Mouse (Mus musculus): ENCODE measurements around the gene Nob1. TPM values are rescaled to one million over a fixed set of nuclear protein-coding genes. Genes with fewer than 3 reads are reported as not detected.

Gene Nob1
- 78.3 and 78.9 TPM in 2 replicates for polyA plus RNA-seq (2016; fragmentation: Nextera tagmentation; extraction: Ambion mirVana)

GRCm38 (mm10) chr8:107424597-107425229 is at the start of gene Nob1:
Gene Nob1 (minus strand): TSS chr8:107425051.
- ATAC-seq (ENCODE audit: low FRiP score): peak; percentile 98
- H3K4me2 ChIP-seq (replicated peaks): peak within 1 kb of the TSS; percentile 82
- WGBS: under 1% methylated on average over 50 of the region's 50 CpGs
- H3K9me3 ChIP-seq (replicated peaks): no peaks in the 10 kb centered on the region
- H3K27ac ChIP-seq: peak within 1 kb of the TSS; percentile 52; the same call in 1 of the 2 replicates
- peak within 1 kb of the TSS; percentile 88 for H3K9ac ChIP-seq
- peaks cover 25% of the 10 kb centered on the region for H3K36me3 ChIP-seq
- peaks cover 13% of the 10 kb centered on the region for H3K4me1 ChIP-seq
- no peaks in the 10 kb centered on the region for H3K27me3 ChIP-seq
- peak within 1 kb of the TSS; percentile 89 for H3K4me3 ChIP-seq

GRCm38 (mm10) chr8:107473369-107473768 is 48.5 kb upstream of the Nob1 start:
- 97% methylated on average over 4 of the region's 4 CpGs for WGBS
- Histone ChIP-seq H3K9me3 (replicated peaks) (no peaks in the 10 kb centered on the region), H3K4me3 (no peak overlapping the region), H3K9ac (no peak overlapping the region), H3K27ac (peak overlapping the region; percentile 41; the same call in 1 of the 2 replicates), H3K36me3 (peaks cover 18% of the 10 kb centered on the region), H3K4me2 (replicated peaks) (no peak overlapping the region), H3K4me1 (peaks cover 6% of the 10 kb centered on the region), H3K27me3 (no peaks in the 10 kb centered on the region)
- ATAC-seq (ENCODE audit: low FRiP score): no peak

- H3K27me3 ChIP-seq: no peaks in the 10 kb centered on the region
- peaks cover 19% of the 10 kb centered on the region for H3K36me3 ChIP-seq
- H3K4me2 ChIP-seq (replicated peaks): no peak overlapping the region
- no peaks in the 10 kb centered on the region for H3K9me3 ChIP-seq (replicated peaks)
- H3K9ac ChIP-seq: no peak overlapping the region
- no peak for ATAC-seq (ENCODE audit: low FRiP score)
- 67% methylated on average over 10 of the region's 10 CpGs for WGBS
- H3K4me3 ChIP-seq: no peak overlapping the region
- peaks cover 12% of the 10 kb centered on the region for H3K4me1 ChIP-seq
- peak overlapping the region; percentile 53 for H3K27ac ChIP-seq
Measured at GRCm38 (mm10) chr8:107472403-107473100, 47.7 kb upstream of the Nob1 start.

- Histone ChIP-seq H3K4me1 (peaks cover 12% of the 10 kb centered on the region), H3K27ac (peak overlapping the region; percentile 40; the same call in 1 of the 2 replicates), H3K36me3 (peaks cover 27% of the 10 kb centered on the region), H3K9ac (no peak overlapping the region), H3K4me3 (no peak overlapping the region), H3K27me3 (no peaks in the 10 kb centered on the region), H3K9me3 (replicated peaks) (no peaks in the 10 kb centered on the region; the same call in 1 of the 2 replicates), H3K4me2 (replicated peaks) (no peak overlapping the region)
- ATAC-seq (ENCODE audit: low FRiP score): no peak
- 66% methylated on average over 5 of the region's 5 CpGs for WGBS
Measured at GRCm38 (mm10) chr8:107470302-107470701, 45.5 kb upstream of the Nob1 start.

- no peaks in the 10 kb centered on the region for H3K27me3 ChIP-seq
- no peak overlapping the region for H3K9ac ChIP-seq
- H3K4me3 ChIP-seq: no peak overlapping the region
- no peak for ATAC-seq (ENCODE audit: low FRiP score)
- peaks cover 12% of the 10 kb centered on the region for H3K4me1 ChIP-seq
- H3K9me3 ChIP-seq (replicated peaks): no peaks in the 10 kb centered on the region; the same call in 1 of the 2 replicates
- peaks cover 31% of the 10 kb centered on the region for H3K36me3 ChIP-seq
- peak overlapping the region; percentile 25 for H3K27ac ChIP-seq
- WGBS: 54% methylated on average over 8 of the region's 8 CpGs
- no peak overlapping the region for H3K4me2 ChIP-seq (replicated peaks)
Measured at GRCm38 (mm10) chr8:107468811-107469302, 44.0 kb upstream of the Nob1 start.

- 89% methylated on average over 5 of the region's 5 CpGs for WGBS
- Histone ChIP-seq H3K36me3 (peaks cover 35% of the 10 kb centered on the region), H3K4me1 (peaks cover 9% of the 10 kb centered on the region), H3K9me3 (replicated peaks) (no peaks in the 10 kb centered on the region; the same call in 1 of the 2 replicates), H3K27ac (no peak overlapping the region), H3K9ac (no peak overlapping the region), H3K27me3 (no peaks in the 10 kb centered on the region), H3K4me2 (replicated peaks) (no peak overlapping the region), H3K4me3 (no peak overlapping the region)
- no peak for ATAC-seq (ENCODE audit: low FRiP score)
Measured at GRCm38 (mm10) chr8:107466642-107467041, 41.8 kb upstream of the Nob1 start.

GRCm38 (mm10) chr8:107465332-107465990 is 40.6 kb upstream of the Nob1 start:
- H3K9ac ChIP-seq: no peak overlapping the region
- H3K4me3 ChIP-seq: no peak overlapping the region
- H3K9me3 ChIP-seq (replicated peaks): no peaks in the 10 kb centered on the region; the same call in 1 of the 2 replicates
- no peaks in the 10 kb centered on the region for H3K27me3 ChIP-seq
- H3K36me3 ChIP-seq: peaks cover 47% of the 10 kb centered on the region
- WGBS: 69% methylated on average over 3 of the region's 3 CpGs
- H3K4me1 ChIP-seq: peaks cover 9% of the 10 kb centered on the region
- H3K4me2 ChIP-seq (replicated peaks): no peak overlapping the region
- 0 out of 2 replicates have a peak overlapping the region, but pooled peaks have one; percentile 8 for H3K27ac ChIP-seq
- ATAC-seq (ENCODE audit: low FRiP score): no peak

GRCm38 (mm10) chr8:107462423-107462822 is 37.6 kb upstream of the Nob1 start:
- H3K9me3 ChIP-seq (replicated peaks): no peaks in the 10 kb centered on the region; the same call in 1 of the 2 replicates
- no peaks in the 10 kb centered on the region for H3K27me3 ChIP-seq
- ATAC-seq (ENCODE audit: low FRiP score): no peak
- no peak overlapping the region for H3K27ac ChIP-seq
- H3K4me2 ChIP-seq (replicated peaks): no peak overlapping the region
- peaks cover 62% of the 10 kb centered on the region for H3K36me3 ChIP-seq
- no peaks in the 10 kb centered on the region for H3K4me1 ChIP-seq
- no peak overlapping the region for H3K4me3 ChIP-seq
- WGBS: 88% methylated on average over 5 of the region's 5 CpGs
- no peak overlapping the region for H3K9ac ChIP-seq

GRCm38 (mm10) chr8:107458281-107458680 is 33.4 kb upstream of the Nob1 start:
- H3K4me3 ChIP-seq: no peak overlapping the region
- H3K4me2 ChIP-seq (replicated peaks): no peak overlapping the region
- H3K9ac ChIP-seq: no peak overlapping the region
- H3K9me3 ChIP-seq (replicated peaks): no peaks in the 10 kb centered on the region
- WGBS: 81% methylated on average over 6 of the region's 6 CpGs
- H3K4me1 ChIP-seq: no peaks in the 10 kb centered on the region
- ATAC-seq (ENCODE audit: low FRiP score): no peak
- no peaks in the 10 kb centered on the region for H3K27me3 ChIP-seq
- peak overlapping the region; percentile 40; the same call in 1 of the 2 replicates for H3K27ac ChIP-seq
- peaks cover 55% of the 10 kb centered on the region for H3K36me3 ChIP-seq

GRCm38 (mm10) chr8:107457725-107458124 is 32.9 kb upstream of the Nob1 start:
- no peak for ATAC-seq (ENCODE audit: low FRiP score)
- Histone ChIP-seq H3K27ac (peak overlapping the region; percentile 40; the same call in 1 of the 2 replicates), H3K4me3 (no peak overlapping the region), H3K36me3 (peaks cover 52% of the 10 kb centered on the region), H3K27me3 (no peaks in the 10 kb centered on the region), H3K9me3 (replicated peaks) (no peaks in the 10 kb centered on the region), H3K4me1 (no peaks in the 10 kb centered on the region), H3K4me2 (replicated peaks) (no peak overlapping the region), H3K9ac (no peak overlapping the region)
- 78% methylated on average over 4 of the region's 4 CpGs for WGBS

GRCm38 (mm10) chr8:107455268-107455667 is 30.4 kb upstream of the Nob1 start:
- Histone ChIP-seq H3K4me1 (no peaks in the 10 kb centered on the region), H3K4me2 (replicated peaks) (no peak overlapping the region), H3K27me3 (no peaks in the 10 kb centered on the region), H3K9ac (no peak overlapping the region), H3K9me3 (replicated peaks) (no peaks in the 10 kb centered on the region), H3K4me3 (no peak overlapping the region), H3K36me3 (peaks cover 37% of the 10 kb centered on the region), H3K27ac (no peak overlapping the region)
- 13% methylated on average over 3 of the region's 3 CpGs for WGBS
- ATAC-seq (ENCODE audit: low FRiP score): no peak

GRCm38 (mm10) chr8:107453386-107453785 is 28.5 kb upstream of the Nob1 start:
- no peaks in the 10 kb centered on the region for H3K9me3 ChIP-seq (replicated peaks)
- no peak overlapping the region for H3K27ac ChIP-seq
- peaks cover 26% of the 10 kb centered on the region for H3K36me3 ChIP-seq
- H3K4me1 ChIP-seq: peaks cover 7% of the 10 kb centered on the region; the same call in 1 of the 2 replicates
- no peak for ATAC-seq (ENCODE audit: low FRiP score)
- 97% methylated on average over 11 of the region's 11 CpGs for WGBS
- H3K4me2 ChIP-seq (replicated peaks): no peak overlapping the region
- H3K27me3 ChIP-seq: no peaks in the 10 kb centered on the region
- no peak overlapping the region for H3K9ac ChIP-seq
- no peak overlapping the region for H3K4me3 ChIP-seq

Measured in hindbrain, embryonic 12.5 days (tissue).